Mouse (Mus musculus): ENCODE measurements at regions not wholly inside any gene's neighbourhood (a gene's known extent, or its start where the extent isn't known, plus 50 kb on each side); places are given as distances from the start of the nearest gene placed in this dataset.

DNA sequence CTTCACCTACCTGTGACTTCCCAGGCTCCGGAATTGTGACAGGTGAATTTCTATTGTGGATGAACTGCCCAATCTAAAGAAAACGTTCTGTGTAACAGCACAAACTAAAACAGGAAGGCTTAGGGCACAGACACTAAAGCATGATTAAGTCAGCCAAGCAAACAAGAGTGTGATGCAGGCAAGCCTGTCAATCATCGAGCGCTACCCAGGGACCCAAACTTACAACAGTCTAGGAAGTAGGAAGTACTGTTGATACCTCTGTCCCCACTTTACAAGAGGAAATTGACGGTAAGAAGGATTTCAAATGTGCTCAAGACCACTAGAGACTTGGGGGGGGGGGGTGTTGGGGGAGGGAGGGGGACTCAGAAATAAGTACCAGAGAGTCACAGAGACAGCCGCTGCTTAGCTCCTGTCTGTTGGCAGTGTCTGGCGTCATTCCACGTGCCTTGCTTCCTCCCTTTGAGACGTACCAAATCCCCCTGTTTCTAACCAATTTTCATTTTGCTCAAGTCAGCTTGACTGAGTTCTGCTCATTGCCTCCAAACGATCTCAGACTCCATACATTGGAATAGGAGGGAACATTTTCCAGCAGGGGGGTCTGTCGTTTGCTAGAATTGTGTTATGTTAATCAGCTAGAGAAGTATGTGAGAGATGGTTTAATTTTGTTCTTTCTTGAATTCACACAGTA lies 106.7 kb downstream of the Bdh1 start:
- DNase-seq (ENCODE audit: low spot score) (peak; percentile 54), ATAC-seq (ENCODE audit: low FRiP score) (no peak)
- no peak overlapping the region for H3K4me3 ChIP-seq (ENCODE audit: low read depth, low read length)
- 52% methylated on average over 11 of the region's 11 CpGs for WGBS
- TF ChIP-seq CTCF (IDR thresholded peaks at IDR 0.05) = no peak
- H3K9ac ChIP-seq (replicated peaks; ENCODE audit: low read length, poor library complexity, severe bottlenecking) = no peak overlapping the region
- H3K4me1 ChIP-seq (ENCODE audit: insufficient read depth, low read length) = no peaks in the 10 kb centered on the region
- H3K27me3 ChIP-seq (ENCODE audit: insufficient read depth, low read length) = no peaks in the 10 kb centered on the region
- no peaks in the 10 kb centered on the region for H3K9me3 ChIP-seq (ENCODE audit: low read length)
- H3K27ac ChIP-seq (ENCODE audit: low read depth, low read length) = no peak overlapping the region
- no peak overlapping the region for H3K4me2 ChIP-seq (ENCODE audit: low read depth, low read length, poor library complexity, severe bottlenecking)
- no peaks in the 10 kb centered on the region for H3K36me3 ChIP-seq (ENCODE audit: insufficient read depth, low read length)

DNA sequence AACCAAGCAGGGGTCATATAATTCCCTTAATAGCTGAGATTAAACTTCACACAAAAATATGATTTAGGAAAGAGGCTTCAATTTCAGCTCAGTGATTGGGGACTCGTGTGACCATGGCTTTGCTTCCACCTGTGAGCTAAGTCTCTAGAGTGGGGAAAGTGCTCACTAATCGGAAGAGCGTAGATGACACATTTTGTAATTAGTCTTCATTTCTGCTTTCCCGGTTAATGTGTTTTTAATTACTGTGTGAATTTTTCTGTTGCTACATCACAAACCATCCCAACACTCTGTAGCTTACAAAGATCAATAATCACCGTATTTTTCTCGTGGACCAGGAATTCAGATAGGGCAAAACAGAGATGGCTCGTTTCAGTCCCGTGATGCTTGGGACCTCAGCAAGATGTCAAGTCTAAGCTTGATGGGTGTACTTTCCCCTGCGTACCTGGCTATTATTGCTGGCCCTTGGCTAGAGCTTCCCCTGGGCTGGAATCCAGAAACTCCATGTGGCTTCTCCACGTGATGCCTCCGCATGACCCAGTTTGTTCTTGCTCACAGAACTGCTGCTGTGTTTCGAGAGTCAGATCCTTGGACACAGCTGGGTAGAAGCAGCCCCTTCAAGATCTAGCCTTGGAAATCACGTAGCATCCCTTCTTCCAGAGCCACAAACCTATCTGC lies 107.3 kb downstream of the Bdh1 start:
- 77% methylated on average over 13 of the region's 13 CpGs for WGBS
- no peak overlapping the region for H3K27ac ChIP-seq (ENCODE audit: low read depth, low read length)
- ATAC-seq (ENCODE audit: low FRiP score) (no peak), DNase-seq (ENCODE audit: low spot score) (no peak)
- no peak for TF ChIP-seq CTCF (IDR thresholded peaks at IDR 0.05)
- no peaks in the 10 kb centered on the region for H3K9me3 ChIP-seq (ENCODE audit: low read length)
- H3K36me3 ChIP-seq (ENCODE audit: insufficient read depth, low read length) = no peaks in the 10 kb centered on the region
- no peaks in the 10 kb centered on the region for H3K27me3 ChIP-seq (ENCODE audit: insufficient read depth, low read length)
- H3K4me2 ChIP-seq (ENCODE audit: low read depth, low read length, poor library complexity, severe bottlenecking) = no peak overlapping the region
- H3K4me1 ChIP-seq (ENCODE audit: insufficient read depth, low read length) = no peaks in the 10 kb centered on the region
- H3K9ac ChIP-seq (replicated peaks; ENCODE audit: low read length, poor library complexity, severe bottlenecking) = no peak overlapping the region
- no peak overlapping the region for H3K4me3 ChIP-seq (ENCODE audit: low read depth, low read length)

DNA sequence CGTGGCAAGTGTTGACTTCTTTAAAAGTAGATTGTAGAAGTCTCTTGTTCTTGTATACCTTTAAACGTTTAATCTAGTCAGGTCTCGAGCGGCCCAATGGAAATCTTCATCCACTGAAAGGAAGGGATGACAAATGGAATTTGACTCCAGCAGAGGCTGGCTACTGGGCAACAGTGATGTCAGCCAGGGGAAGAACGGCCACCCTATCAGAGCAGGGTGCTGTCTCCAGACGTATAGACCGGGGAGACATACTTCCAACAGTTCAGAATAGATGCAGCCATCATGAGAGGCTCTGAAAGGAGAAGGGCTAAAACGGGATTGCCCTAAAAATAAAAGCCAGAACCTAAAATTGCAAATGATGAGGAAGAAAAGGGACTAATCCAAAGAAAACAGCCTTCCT lies 108.0 kb downstream of the Bdh1 start:
- Histone ChIP-seq H3K4me1 (ENCODE audit: insufficient read depth, low read length) (no peaks in the 10 kb centered on the region), H3K4me3 (ENCODE audit: low read depth, low read length) (no peak overlapping the region), H3K9ac (replicated peaks; ENCODE audit: low read length, poor library complexity, severe bottlenecking) (no peak overlapping the region), H3K27ac (ENCODE audit: low read depth, low read length) (no peak overlapping the region), H3K9me3 (ENCODE audit: low read length) (no peaks in the 10 kb centered on the region), H3K27me3 (ENCODE audit: insufficient read depth, low read length) (no peaks in the 10 kb centered on the region), H3K4me2 (ENCODE audit: low read depth, low read length, poor library complexity, severe bottlenecking) (no peak overlapping the region), H3K36me3 (ENCODE audit: insufficient read depth, low read length) (no peaks in the 10 kb centered on the region)
- TF ChIP-seq CTCF (IDR thresholded peaks at IDR 0.05) = no peak
- WGBS = 90% methylated on average over 8 of the region's 8 CpGs
- no peak for ATAC-seq (ENCODE audit: low FRiP score)
- no peak for DNase-seq (ENCODE audit: low spot score)

DNA sequence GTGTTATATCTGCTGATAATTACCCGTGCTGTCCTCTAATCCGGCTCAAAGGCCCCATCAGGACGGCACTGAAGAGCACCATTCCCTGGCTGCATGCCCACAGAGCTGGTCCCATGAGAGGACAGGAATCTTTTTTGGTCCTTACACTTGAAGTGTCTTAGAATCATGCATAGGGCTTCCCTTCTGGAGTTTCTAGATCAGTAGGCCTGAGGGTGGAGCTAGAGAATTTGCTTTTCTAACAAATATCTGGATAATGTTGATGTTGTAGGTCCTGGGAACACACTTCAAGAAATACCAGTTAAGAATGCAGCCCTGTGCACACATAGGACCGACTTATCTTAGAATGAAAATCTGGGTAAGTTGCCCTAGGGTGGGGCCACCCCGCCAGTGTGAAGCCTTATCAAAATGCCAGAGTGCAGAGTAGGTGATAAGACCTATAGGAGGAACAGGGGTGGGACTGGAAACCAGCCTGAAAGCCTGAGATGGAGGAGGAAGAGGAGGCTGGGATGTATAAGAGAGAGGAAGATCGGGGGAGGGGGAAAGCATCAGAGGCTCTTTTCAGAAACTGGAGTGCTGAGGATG lies 111.2 kb downstream of the Bdh1 start:
- Histone ChIP-seq H3K9me3 (ENCODE audit: low read length) (no peaks in the 10 kb centered on the region), H3K4me2 (ENCODE audit: low read depth, low read length, poor library complexity, severe bottlenecking) (no peak overlapping the region), H3K27ac (ENCODE audit: low read depth, low read length) (no peak overlapping the region), H3K36me3 (ENCODE audit: insufficient read depth, low read length) (no peaks in the 10 kb centered on the region), H3K4me1 (ENCODE audit: insufficient read depth, low read length) (no peaks in the 10 kb centered on the region), H3K4me3 (ENCODE audit: low read depth, low read length) (no peak overlapping the region), H3K27me3 (ENCODE audit: insufficient read depth, low read length) (no peaks in the 10 kb centered on the region; the same call in 1 of the 2 replicates), H3K9ac (replicated peaks; ENCODE audit: low read length, poor library complexity, severe bottlenecking) (no peak overlapping the region)
- no peak for TF ChIP-seq CTCF (IDR thresholded peaks at IDR 0.05)
- ATAC-seq (ENCODE audit: low FRiP score) = no peak
- 60% methylated on average over 6 of the region's 6 CpGs for WGBS
- no peak for DNase-seq (ENCODE audit: low spot score)

DNA sequence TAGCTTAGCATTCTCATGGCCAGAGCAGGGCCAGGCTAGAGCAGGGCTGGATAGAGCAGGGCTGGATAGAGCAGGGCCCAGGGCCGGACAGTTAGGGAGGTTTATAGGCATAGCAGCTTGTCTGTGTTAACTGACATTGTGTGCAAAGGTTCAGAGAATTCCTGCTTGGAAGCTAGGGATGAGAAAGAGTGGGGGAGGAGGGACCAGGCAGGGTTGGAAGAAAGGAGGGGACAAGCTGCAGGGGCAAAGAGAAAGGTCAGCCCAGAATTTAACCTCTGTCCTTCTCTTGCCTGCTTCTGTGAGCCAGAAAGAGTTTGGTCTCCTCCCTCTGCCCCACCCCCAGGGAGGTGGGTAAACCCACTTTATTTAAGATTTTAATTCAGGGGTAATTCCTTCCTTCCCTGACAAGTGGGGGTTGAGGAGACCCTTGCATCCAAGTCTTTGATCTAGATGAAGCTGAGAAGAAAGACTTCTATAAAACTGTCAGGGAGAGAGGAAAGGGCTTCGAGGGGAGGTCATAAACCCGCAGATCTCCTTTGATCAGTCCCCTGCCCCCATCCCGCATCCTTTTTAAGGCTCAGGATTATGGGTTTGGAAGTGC lies 112.9 kb downstream of the Bdh1 start:
- H3K27me3 ChIP-seq (ENCODE audit: insufficient read depth, low read length) = no peaks in the 10 kb centered on the region; the same call in 1 of the 2 replicates
- no peaks in the 10 kb centered on the region for H3K4me1 ChIP-seq (ENCODE audit: insufficient read depth, low read length)
- ATAC-seq (ENCODE audit: low FRiP score) = no peak
- no peaks in the 10 kb centered on the region for H3K36me3 ChIP-seq (ENCODE audit: insufficient read depth, low read length)
- H3K9ac ChIP-seq (replicated peaks; ENCODE audit: low read length, poor library complexity, severe bottlenecking) = no peak overlapping the region
- no peaks in the 10 kb centered on the region for H3K9me3 ChIP-seq (ENCODE audit: low read length)
- no peak overlapping the region for H3K4me3 ChIP-seq (ENCODE audit: low read depth, low read length)
- TF ChIP-seq CTCF (IDR thresholded peaks at IDR 0.05) = no peak
- no peak for DNase-seq (ENCODE audit: low spot score)
- WGBS = 22% methylated on average over 4 of the region's 4 CpGs
- H3K27ac ChIP-seq (ENCODE audit: low read depth, low read length) = no peak overlapping the region
- H3K4me2 ChIP-seq (ENCODE audit: low read depth, low read length, poor library complexity, severe bottlenecking) = no peak overlapping the region

DNA sequence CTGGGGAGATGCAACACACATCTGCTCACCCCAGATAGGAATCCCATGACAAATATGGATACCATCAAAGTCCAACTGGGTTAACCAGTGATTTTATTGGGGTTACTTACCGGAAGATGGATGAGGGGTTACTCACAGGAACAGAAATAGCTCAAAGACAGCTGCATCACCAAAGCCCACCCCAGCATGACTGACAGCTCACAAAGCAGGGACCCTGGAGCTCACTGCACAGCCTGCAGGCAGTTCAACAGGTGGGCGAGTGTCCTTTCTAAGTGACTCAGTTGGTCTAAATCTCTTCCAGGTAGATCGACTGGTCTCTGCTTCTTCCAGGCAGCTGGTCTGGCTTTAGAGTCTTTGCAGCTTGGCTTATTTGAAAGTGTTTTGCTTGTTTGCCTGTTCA lies 114.2 kb downstream of the Bdh1 start:
- no peak for ATAC-seq (ENCODE audit: low FRiP score)

More for the DNA sequence above, 114.2 kb downstream of the Bdh1 start:
- Histone ChIP-seq H3K4me3 (ENCODE audit: low read depth, low read length) (no peak overlapping the region), H3K4me2 (ENCODE audit: low read depth, low read length, poor library complexity, severe bottlenecking) (no peak overlapping the region), H3K4me1 (ENCODE audit: insufficient read depth, low read length) (no peaks in the 10 kb centered on the region), H3K9ac (replicated peaks; ENCODE audit: low read length, poor library complexity, severe bottlenecking) (no peak overlapping the region), H3K27me3 (ENCODE audit: insufficient read depth, low read length) (no peaks in the 10 kb centered on the region; the same call in 1 of the 2 replicates), H3K27ac (ENCODE audit: low read depth, low read length) (no peak overlapping the region), H3K9me3 (ENCODE audit: low read length) (no peaks in the 10 kb centered on the region), H3K36me3 (ENCODE audit: insufficient read depth, low read length) (no peaks in the 10 kb centered on the region)
- no peak for DNase-seq (ENCODE audit: low spot score)
- 85% methylated on average over 3 of the region's 3 CpGs for WGBS
- TF ChIP-seq CTCF (IDR thresholded peaks at IDR 0.05) = no peak

Measured in midbrain, postnatal 0 days (tissue).